Mouse (Mus musculus) MEL (cell line): Measurements from ENCODE around the gene Rtl1.

Source experiments
- BHLHE40 ChIP-seq: IDR thresholded peaks from 2 replicates; pipeline ENCODE4 v1.6.1; 2012; ENCODE audit warnings: low read depth, mild to moderate bottlenecking, inconsistent platforms, low read length, improper control_type of control experiment, borderline replicate concordance
- CTCF ChIP-seq, 3 experiments: IDR thresholded peaks in 2 of 3; conservative IDR thresholded peaks in 1 of 3; 2 replicates each; pipeline ENCODE4 v1.5.1; 2011 to 2012; ENCODE audit warnings: low read length in 3 of 3, low read depth in 2 of 3, mild to moderate bottlenecking in 2 of 3, improper control_type of control experiment in 1 of 3, inconsistent platforms in 1 of 3, mixed read lengths in 1 of 3, moderate library complexity in 1 of 3; ENCODE audit not compliant: control insufficient read depth in 1 of 3, insufficient read depth in 1 of 3, poor library complexity in 1 of 3, severe bottlenecking in 1 of 3
- HCFC1 ChIP-seq: IDR thresholded peaks from 2 replicates; pipeline ENCODE4 v1.6.1; 2012; ENCODE audit warnings: low read depth, mild to moderate bottlenecking, inconsistent platforms, low read length, improper control_type of control experiment, moderate library complexity
- POLR2A ChIP-seq, 2 experiments: IDR thresholded peaks; 2 replicates each; pipeline ENCODE4 v1.6.1; 2011 to 2012; ENCODE audit warnings: low read length in 2 of 2, mild to moderate bottlenecking in 2 of 2, control low read depth in 1 of 2, improper control_type of control experiment in 1 of 2, low read depth in 1 of 2, moderate library complexity in 1 of 2; ENCODE audit not compliant: control insufficient read depth in 1 of 2, insufficient read depth in 1 of 2, poor library complexity in 1 of 2
- RCOR1 ChIP-seq: IDR thresholded peaks from 2 replicates; pipeline ENCODE4 v1.6.1; 2012; ENCODE audit warnings: low read depth, mild to moderate bottlenecking, inconsistent platforms, low read length, improper control_type of control experiment
- SMC3 ChIP-seq: IDR thresholded peaks from 2 replicates; pipeline ENCODE4 v1.6.1; 2011; ENCODE audit warnings: low read depth, low read length, improper control_type of control experiment
- ZNF384 ChIP-seq: IDR thresholded peaks from 2 replicates; pipeline ENCODE4 v1.6.1; 2012; ENCODE audit warnings: low read depth, mild to moderate bottlenecking, inconsistent platforms, low read length, improper control_type of control experiment

DNA sequence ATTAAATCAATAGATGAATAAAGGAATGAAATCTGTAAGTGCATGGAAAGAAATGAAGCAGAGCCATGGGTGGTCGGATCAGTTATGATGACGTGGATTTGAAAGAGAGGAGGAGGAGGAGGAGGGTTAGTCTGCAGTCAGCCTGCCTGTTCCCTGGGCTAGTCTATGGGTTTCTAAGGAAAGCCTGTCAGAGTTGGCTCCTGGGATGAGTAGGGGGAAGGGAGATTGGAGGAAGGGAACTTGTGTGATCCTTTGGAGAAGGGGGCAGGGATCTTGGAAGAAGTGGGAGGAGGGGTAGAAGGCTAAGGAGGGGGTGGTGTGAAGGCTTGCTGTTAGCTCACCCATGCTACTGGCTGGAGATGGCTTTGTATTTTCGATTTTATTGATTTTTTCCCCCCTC, 31.9 kb upstream of the Rtl1 start:
- TF ChIP-seq SMC3 (no peak), RCOR1 (no peak), ZNF384 (no peak), CTCF (IDR thresholded peaks at IDR 0.05 in 2 of 3, conservative IDR thresholded peaks at IDR 0.05 in 1 of 3; ENCODE audit: control insufficient read depth in 1 of 3, insufficient read depth in 1 of 3, low read depth in 2 of 3, low read length in 3 of 3, poor library complexity in 1 of 3, severe bottlenecking in 1 of 3) (no peak), POLR2A (IDR thresholded peaks at IDR 0.05; ENCODE audit: control insufficient read depth in 1 of 2, insufficient read depth in 1 of 2, low read depth in 1 of 2, low read length in 2 of 2, poor library complexity in 1 of 2) (no peak), BHLHE40 (no peak), HCFC1 (no peak)
